17 mouse cellular contexts compared by ENCODE assay signal in genomic region chr2:78172819-78173218, GRCm38 (mm10).
"Had no signal": no experiment of that assay in that cellular context is flagged by ENCODE, and none has a peak within 500 bp of the region (broad histone marks: within the 10 kb centered on the region; RNA-seq: fewer than 3 reads in every experiment).

No protein-coding gene starts in this region.

- H3K9ac ChIP-seq: lung, embryonic 15.5 days; midbrain, embryonic 13.5 days; midbrain, embryonic 15.5 days; neural tube, embryonic 12.5 days had no signal

- DNase-seq: lung, adult 2 months; lung, postnatal 14 days; lung, postnatal 36 days; right cerebral cortex, postnatal 25 days; right cerebral cortex, postnatal 4 days; spleen, adult 18-20 months; thymus, adult 18-20 months; thymus, postnatal 14 days; thymus, postnatal 36 days had no signal

- ATAC-seq: lung, postnatal 0 days; midbrain, embryonic 13.5 days; midbrain, embryonic 15.5 days had no signal

- H3K36me3 ChIP-seq: lung, embryonic 15.5 days; midbrain, embryonic 13.5 days; midbrain, embryonic 15.5 days; neural tube, embryonic 12.5 days had no signal

- H3K27ac ChIP-seq: lung, embryonic 15.5 days; macrophage; midbrain, embryonic 13.5 days; midbrain, embryonic 15.5 days; neural tube, embryonic 12.5 days had no signal

- H3K4me2 ChIP-seq: lung, embryonic 15.5 days; midbrain, embryonic 11.5 days; midbrain, embryonic 13.5 days; midbrain, embryonic 15.5 days; neural tube, embryonic 12.5 days had no signal

- H3K4me1 ChIP-seq: lung, embryonic 15.5 days; megakaryocyte, embryonic 14.5 days; midbrain, embryonic 15.5 days; neural tube, embryonic 12.5 days had no signal

- H3K27me3 ChIP-seq: lung, embryonic 15.5 days; megakaryocyte, embryonic 14.5 days; midbrain, embryonic 13.5 days; midbrain, embryonic 15.5 days; neural tube, embryonic 12.5 days had no signal

- H3K9me3 ChIP-seq: lung, embryonic 15.5 days; midbrain, embryonic 13.5 days; midbrain, embryonic 15.5 days; neural tube, embryonic 12.5 days had no signal

- H3K4me3 ChIP-seq: lung, embryonic 15.5 days; megakaryocyte, embryonic 14.5 days; midbrain, embryonic 13.5 days; midbrain, embryonic 15.5 days; neural tube, embryonic 12.5 days had no signal
